Mouse (Mus musculus) CH12F3 (cell line): ENCODE data around the gene Kpna3.
"Not testable (repeated sequence)": the region's sequence is repeated elsewhere in the genome, so short reads cannot be mapped to it uniquely, and the experiment has no call there.

Experiments used
- in situ Hi-C: fragments of 300-500 bp; cut with MboI; formaldehyde crosslinking; loops from 2 replicates; pipeline ENCODE4 v1.14.3; 2020; ENCODE audit warnings: low sequenced_read_pairs

The Kpna3 gene

GRCm38 (mm10) chr14:61439661-61440559, at the start of gene Kpna3:
TSS of gene Kpna3 (minus strand) at chr14:61439874.
- in situ Hi-C loops = no loop called here

GRCm38 (mm10) chr14:61460365-61460764, 20.7 kb upstream of the Kpna3 start:
- in situ Hi-C loops = no loop called here

DNA sequence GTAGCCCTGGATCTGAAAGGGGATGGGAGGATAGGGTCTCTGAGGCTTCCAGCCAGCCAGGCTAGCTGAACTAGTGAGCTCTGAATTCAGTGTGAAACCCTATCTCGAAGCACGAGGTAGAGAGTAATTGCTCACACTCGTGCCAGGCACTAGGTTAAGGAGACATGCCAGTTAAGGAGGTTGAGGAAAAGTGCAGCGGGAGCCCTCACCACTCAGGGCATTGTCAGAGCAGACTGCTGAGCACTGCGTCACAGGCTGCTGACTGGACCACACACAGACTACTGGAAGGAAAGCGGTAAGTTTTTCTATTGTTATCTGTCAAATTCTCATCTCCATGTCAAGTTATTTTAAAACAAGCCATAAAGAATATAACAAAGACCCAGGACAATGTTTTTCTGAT, 17.8 kb upstream of the Kpna3 start:
- in situ Hi-C loops = no loop called here

DNA sequence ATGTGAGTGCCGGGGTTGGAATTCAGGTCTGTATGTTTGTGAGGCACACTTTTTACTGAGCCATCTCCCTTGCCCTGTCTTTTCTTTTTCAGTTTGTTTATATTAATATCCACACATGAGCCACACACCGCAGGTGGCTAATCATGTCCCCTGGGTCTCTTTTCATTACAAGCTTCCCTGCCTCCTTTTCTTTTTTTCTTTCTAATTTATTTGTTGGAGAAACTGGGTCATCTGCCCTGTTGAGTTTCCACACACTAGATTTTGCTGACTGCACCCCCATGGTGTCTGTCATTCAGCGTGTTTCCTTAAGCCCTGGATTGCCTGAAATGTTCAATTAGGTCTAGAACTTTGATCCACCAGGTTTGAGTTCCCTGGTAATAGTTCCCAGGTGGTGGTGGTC, 15.9 kb upstream of the Kpna3 start:
- in situ Hi-C loops = no loop called here

- in situ Hi-C loops = no loop called here
Observed at GRCm38 (mm10) chr14:61453032-61453431, 13.4 kb upstream of the Kpna3 start.

DNA sequence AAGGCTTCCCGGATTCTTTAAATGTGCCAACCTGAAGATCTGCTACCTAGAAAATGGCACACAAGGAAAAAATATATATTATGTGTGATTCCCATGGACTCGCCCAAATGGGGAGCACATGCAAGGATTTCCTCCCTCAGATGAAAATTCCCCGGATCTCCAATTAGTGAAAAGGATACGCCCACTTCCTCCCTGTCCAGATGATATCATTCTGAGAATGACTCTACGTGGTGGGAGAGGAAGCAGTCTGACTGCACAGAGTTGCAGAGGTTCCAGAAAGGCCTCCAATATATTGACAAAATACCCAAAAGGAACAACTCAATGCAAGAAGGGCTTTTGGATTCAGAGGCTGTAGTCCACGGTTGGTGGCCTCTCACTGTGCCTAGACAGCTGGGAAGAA, 12.8 kb upstream of the Kpna3 start:
- in situ Hi-C loops = no loop called here

GRCm38 (mm10) chr14:61447775-61448174, 8.1 kb upstream of the Kpna3 start:
- in situ Hi-C loops = no loop called here

DNA sequence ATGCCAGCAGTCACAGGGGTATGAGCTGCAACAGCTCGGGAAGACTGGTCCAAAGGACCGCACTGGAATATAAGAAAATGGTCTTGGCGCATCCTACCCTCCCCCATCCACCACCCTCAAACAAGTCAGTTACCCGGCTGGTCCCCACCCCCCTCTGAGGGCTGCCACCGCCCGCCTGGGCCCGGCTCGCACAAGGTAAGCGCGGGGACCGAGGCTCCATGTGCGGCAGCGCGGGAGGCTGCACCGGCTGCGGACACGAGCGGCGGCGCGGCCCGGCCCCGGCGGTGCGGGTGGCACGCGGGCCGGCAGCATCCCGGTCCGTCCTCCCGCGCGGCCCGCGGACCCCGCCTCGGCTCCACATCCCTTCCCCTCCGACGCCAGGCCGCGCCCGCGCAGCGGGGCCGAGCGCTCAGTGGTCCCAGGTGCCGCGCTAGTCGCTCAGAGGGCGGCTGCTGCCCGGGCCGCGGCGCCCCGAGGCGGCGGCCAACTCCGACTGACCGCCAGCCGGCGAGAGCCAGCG, 473 bp downstream of the Kpna3 start:
- in situ Hi-C loops = no loop called here

- in situ Hi-C loops = no loop called here
Observed at GRCm38 (mm10) chr14:61438171-61438945, 1.3 kb downstream of the Kpna3 start.

GRCm38 (mm10) chr14:61436866-61437265, 2.8 kb downstream of the Kpna3 start:
- in situ Hi-C loops = no loop called here

GRCm38 (mm10) chr14:61428126-61428787, 11.4 kb downstream of the Kpna3 start:
- in situ Hi-C loops = no loop called here

- in situ Hi-C loops = not testable (repeated sequence)
Observed at GRCm38 (mm10) chr14:61427095-61427494, 12.6 kb downstream of the Kpna3 start.

GRCm38 (mm10) chr14:61425080-61425665, 14.5 kb downstream of the Kpna3 start:
- in situ Hi-C loops = no loop called here

DNA sequence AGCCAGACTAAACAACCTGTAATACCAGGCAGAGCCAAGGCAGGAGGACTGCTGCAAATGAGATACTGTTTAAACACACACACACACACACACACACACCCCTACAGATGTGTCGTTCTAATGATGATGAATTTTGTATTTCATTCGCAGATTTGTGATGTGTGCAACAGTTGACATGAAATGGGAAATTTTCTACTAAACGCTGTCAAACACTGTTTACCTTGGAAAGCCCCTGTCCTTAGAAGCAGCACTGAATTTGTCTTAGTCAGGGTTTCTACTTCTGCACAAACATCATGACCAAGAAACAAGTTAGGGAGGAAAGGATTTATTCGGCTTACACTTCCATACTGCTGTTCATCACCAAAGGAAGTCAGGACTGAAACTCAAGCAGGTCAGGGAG, 24.0 kb downstream of the Kpna3 start:
- in situ Hi-C loops = no loop called here

DNA sequence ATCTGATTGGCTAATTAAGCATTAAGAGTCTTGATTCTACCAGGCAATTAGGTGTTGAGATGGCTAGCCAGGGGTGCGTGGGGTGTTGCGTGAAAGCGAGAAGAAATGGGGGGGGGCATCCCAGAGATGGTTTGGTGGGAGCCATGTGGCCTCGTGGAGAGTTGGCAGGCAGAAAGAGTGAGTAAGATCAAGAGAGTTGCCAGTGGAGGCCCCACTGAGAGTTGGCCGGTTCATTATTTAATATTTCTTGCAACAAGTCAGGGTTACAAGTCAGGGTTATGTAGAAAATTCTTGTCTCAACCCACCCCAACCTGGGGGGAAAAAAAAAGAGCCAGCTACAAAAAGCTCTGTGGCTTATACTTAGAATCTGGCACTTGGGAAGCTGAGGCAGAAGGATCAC, 24.4 kb downstream of the Kpna3 start:
- in situ Hi-C loops = no loop called here

- in situ Hi-C loops = no loop called here
Observed at GRCm38 (mm10) chr14:61414808-61415207, 24.9 kb downstream of the Kpna3 start.

GRCm38 (mm10) chr14:61414199-61414598, 25.5 kb downstream of the Kpna3 start:
- in situ Hi-C loops = no loop called here

- in situ Hi-C loops = no loop called here
Observed at GRCm38 (mm10) chr14:61413686-61414085, 26.0 kb downstream of the Kpna3 start.

DNA sequence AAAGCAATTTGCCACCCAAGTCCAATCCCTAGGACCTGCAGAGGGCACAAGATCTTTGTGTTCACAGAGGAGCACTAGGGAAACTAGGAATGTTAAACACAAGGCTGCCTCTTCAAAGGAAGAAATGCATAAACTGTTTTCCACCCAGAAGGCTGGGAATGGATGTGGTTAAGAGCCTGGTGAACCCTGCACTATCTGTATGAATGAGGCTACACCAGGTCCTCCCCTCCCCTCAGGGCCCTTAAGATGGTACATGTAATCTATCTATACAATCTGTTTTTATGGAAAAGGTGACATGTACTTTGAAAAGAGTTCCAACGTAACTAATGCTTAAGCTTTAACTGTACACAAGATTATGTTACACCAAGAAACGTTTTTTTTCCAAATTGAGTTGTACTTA, 29.7 kb downstream of the Kpna3 start:
- in situ Hi-C loops = no loop called here

GRCm38 (mm10) chr14:61407055-61407454, 32.6 kb downstream of the Kpna3 start:
- in situ Hi-C loops = no loop called here

- in situ Hi-C loops = no loop called here
Observed at GRCm38 (mm10) chr14:61405761-61406160, 33.9 kb downstream of the Kpna3 start.
